In the genomic region with DNA sequence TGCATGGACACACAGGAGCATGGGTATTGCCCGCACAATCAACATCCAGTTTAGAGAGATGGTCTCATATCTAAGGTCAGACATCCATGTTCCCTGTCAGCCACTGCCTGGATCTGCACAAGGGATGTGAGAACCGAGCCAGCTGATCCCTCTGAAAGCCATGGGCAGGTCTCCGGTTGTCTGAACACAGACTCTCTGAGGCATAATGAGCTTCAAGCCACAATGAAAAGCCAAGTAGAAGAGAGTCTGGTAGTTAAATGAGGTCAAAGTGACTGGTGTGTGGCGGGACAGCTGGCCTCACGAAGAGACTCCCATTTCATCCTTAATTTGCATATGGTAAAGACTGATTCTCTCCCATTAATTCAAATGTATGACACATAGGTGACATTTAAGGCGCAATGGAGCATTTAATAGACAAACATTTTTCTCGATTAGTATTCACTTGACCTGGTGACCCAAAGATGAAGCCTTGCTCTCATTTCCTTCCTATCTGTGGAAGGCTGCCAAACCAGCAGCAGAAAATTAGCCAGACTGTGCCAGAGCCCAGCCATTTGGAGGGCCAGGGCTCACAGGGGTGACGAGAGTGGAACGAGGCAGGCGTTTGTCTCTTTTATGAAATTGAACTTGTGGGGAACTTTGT, we compare ENCODE assay signal across 9 mouse cellular contexts.
DNase-seq lines count a peak whose midpoint lies in the region; ATAC-seq lines count a peak whose summit lies in the region.
"Had no signal": no experiment of that assay in that cellular context is flagged by ENCODE, and none has a peak within 500 bp of the region (broad histone marks: within the 10 kb centered on the region; RNA-seq: fewer than 3 reads in every experiment).

No protein-coding gene starts in this region.

- 0 out of 2 replicates have a peak overlapping the region, but pooled peaks have one; percentile 31 for H3K27ac ChIP-seq in limb, embryonic 12.5 days
- no peak overlapping the region for H3K27ac ChIP-seq in limb, embryonic 10.5 days
- no peak overlapping the region for H3K27ac ChIP-seq in forebrain, embryonic 16.5 days (ENCODE audit: low read length)

- no peaks in the 10 kb centered on the region for H3K9me3 ChIP-seq in limb, embryonic 12.5 days
- H3K9me3 ChIP-seq in limb, embryonic 10.5 days (replicated peaks): no peaks in the 10 kb centered on the region
- H3K9me3 ChIP-seq in forebrain, embryonic 16.5 days (ENCODE audit: control insufficient read depth, low read length): no peaks in the 10 kb centered on the region

- peaks cover 11% of the 10 kb centered on the region for H3K4me1 ChIP-seq in limb, embryonic 12.5 days (replicated peaks)
- H3K4me1 ChIP-seq in limb, embryonic 10.5 days: peaks cover 19% of the 10 kb centered on the region
- H3K4me1 ChIP-seq in forebrain, embryonic 16.5 days (replicated peaks; ENCODE audit: control insufficient read depth, insufficient read depth, low read length): peaks cover 9% of the 10 kb centered on the region

- WGBS in limb, embryonic 12.5 days: 66% methylated on average over 10 of the region's 10 CpGs
- WGBS in limb, embryonic 10.5 days: 81% methylated on average over 10 of the region's 10 CpGs
- 35% methylated on average over 10 of the region's 10 CpGs for WGBS in forebrain, embryonic 16.5 days

- no peaks in the 10 kb centered on the region for H3K36me3 ChIP-seq in limb, embryonic 12.5 days
- no peaks in the 10 kb centered on the region for H3K36me3 ChIP-seq in limb, embryonic 10.5 days
- no peaks in the 10 kb centered on the region for H3K36me3 ChIP-seq in forebrain, embryonic 16.5 days (ENCODE audit: control insufficient read depth, insufficient read depth)

- ATAC-seq in limb, embryonic 12.5 days (ENCODE audit: insufficient number of reproducible peaks, insufficient read depth, low FRiP score, low TSS enrichment, low read depth): no peak
- peak; percentile 33; the same call in 1 of the 2 replicates for ATAC-seq in forebrain, embryonic 16.5 days
- no peak for ATAC-seq in erythroblast, adult 5-6 weeks (replicated peaks; ENCODE audit: low FRiP score, poor library complexity, severe bottlenecking)
- ATAC-seq in megakaryocyte-erythroid progenitor cell, adult 5-6 weeks (replicated peaks; ENCODE audit: low FRiP score, low TSS enrichment, poor library complexity, severe bottlenecking): no peak

- H3K4me2 ChIP-seq in limb, embryonic 12.5 days: no peak overlapping the region
- H3K4me2 ChIP-seq in forebrain, embryonic 16.5 days (ENCODE audit: low read length): no peak overlapping the region

- no peaks in the 10 kb centered on the region for H3K27me3 ChIP-seq in limb, embryonic 12.5 days
- no peaks in the 10 kb centered on the region for H3K27me3 ChIP-seq in limb, embryonic 10.5 days (ENCODE audit: low read depth, poor library complexity, severe bottlenecking)
- H3K27me3 ChIP-seq in forebrain, embryonic 16.5 days (replicated peaks; ENCODE audit: control insufficient read depth, insufficient read depth, low read length): no peaks in the 10 kb centered on the region

- peak; percentile 38 to 61 for DNase-seq in adrenal gland, adult (ENCODE audit: inconsistent age in 2 of 2, low spot score in 1 of 2)
- DNase-seq in adrenal gland, adult 8-10 months: no peak
- no peak for DNase-seq in limb, embryonic 10.5 days (ENCODE audit: low spot score)
- peak; percentile 44 for DNase-seq in lung, postnatal 36 days
- DNase-seq: cerebellum, adult 9-11 months had no signal

- no peak overlapping the region for H3K4me3 ChIP-seq in limb, embryonic 12.5 days (replicated peaks)
- H3K4me3 ChIP-seq in limb, embryonic 10.5 days: no peak overlapping the region
- no peak overlapping the region for H3K4me3 ChIP-seq in forebrain, embryonic 16.5 days (replicated peaks; ENCODE audit: low read length)

- H3K9ac ChIP-seq in limb, embryonic 12.5 days (replicated peaks): no peak overlapping the region
- H3K9ac ChIP-seq in forebrain, embryonic 16.5 days (replicated peaks; ENCODE audit: low read depth, low read length): no peak overlapping the region

Comparison
In these comparisons a context has a peak if more than half of its experiments do, and no peak if none do; other contexts are left out.
1. DNase-seq: peak in adrenal gland, adult (2 of 2) and lung, postnatal 36 days (single experiment); none in adrenal gland, adult 8-10 months (single experiment) and limb, embryonic 10.5 days (single experiment).